Mouse (Mus musculus): ENCODE data around the gene Bglap. TPM values are rescaled to one million over a fixed set of nuclear protein-coding genes. Genes with fewer than 3 reads are reported as not detected.
A peak's percentile ranks its signal among the peaks of the same experiment; 100 is the strongest.
"Not testable (repeated sequence)": the region's sequence is repeated elsewhere in the genome, so short reads cannot be mapped to it uniquely, and the experiment has no call there.

Bglap gene
- total and polyA plus RNA-seq, 3 experiments = not detected

GRCm38 (mm10) chr3:88395742-88396141 lies 11.5 kb upstream of the Bglap start:
- Histone ChIP-seq H3K9me3 (replicated peaks; ENCODE audit: low read length) (peaks cover 2% of the 10 kb centered on the region), H3K4me3 (replicated peaks in 1 of 3; ENCODE audit: low read depth in 2 of 3, low read length in 2 of 3, poor library complexity in 1 of 3) (peak overlapping the region in 2 of 3 experiments; percentile 4 to 38), H3K4me1 (ENCODE audit: control insufficient read depth in 1 of 2, insufficient read depth in 2 of 2) (peaks cover 13 to 40% of the 10 kb centered on the region in 2 experiments), H3K4me2 (ENCODE audit: insufficient read depth, low read depth, poor library complexity, severe bottlenecking) (no peak overlapping the region), H3K27me3 (replicated peaks) (no peaks in the 10 kb centered on the region), H3K9ac (ENCODE audit: insufficient read depth, low read depth) (no peak overlapping the region), H3K27ac (ENCODE audit: insufficient read depth, low read depth) (no peak overlapping the region), H3K79me2 (replicated peaks; ENCODE audit: control insufficient read depth, extremely low read depth, insufficient read depth, poor library complexity, severe bottlenecking) (no peaks in the 10 kb centered on the region), H3K36me3 (replicated peaks in 1 of 2; ENCODE audit: control insufficient read depth in 1 of 2, insufficient read depth in 1 of 2, low read length in 1 of 2) (peaks cover 23 to 85% of the 10 kb centered on the region in 2 experiments)
- DNase-seq (ENCODE audit: extremely low read depth) = peak; percentile 27
- in situ Hi-C loops (cut with MboI; ENCODE audit: low pct_ligation_motif_present, low pct_unique_long_range_greater_than_20kb, low sequenced_read_pairs) (no loop called here), dilution Hi-C loops (cut with MboI; ENCODE audit: extremely low pct_ligation_motif_present, extremely low pct_unique_long_range_greater_than_20kb, low sequenced_read_pairs) (no loop called here)
- TF ChIP-seq ELF1 (IDR thresholded peaks at IDR 0.05; ENCODE audit: low read depth, low read length) (peak; percentile 59), SIN3A (IDR thresholded peaks at IDR 0.05; ENCODE audit: low read length) (no peak)

GRCm38 (mm10) chr3:88395288-88395687 lies 11.0 kb upstream of the Bglap start:
- peak overlapping the region in 2 of 3 experiments; percentile 4 to 38 for H3K4me3 ChIP-seq (replicated peaks in 1 of 3; ENCODE audit: low read depth in 2 of 3, low read length in 2 of 3, poor library complexity in 1 of 3)
- in situ Hi-C loops (cut with MboI; ENCODE audit: low pct_ligation_motif_present, low pct_unique_long_range_greater_than_20kb, low sequenced_read_pairs) (no loop called here), dilution Hi-C loops (cut with MboI; ENCODE audit: extremely low pct_ligation_motif_present, extremely low pct_unique_long_range_greater_than_20kb, low sequenced_read_pairs) (no loop called here)
- H3K4me1 ChIP-seq (ENCODE audit: control insufficient read depth in 1 of 2, insufficient read depth in 2 of 2) = peaks cover 13 to 40% of the 10 kb centered on the region in 2 experiments
- no peak overlapping the region for H3K4me2 ChIP-seq (ENCODE audit: insufficient read depth, low read depth, poor library complexity, severe bottlenecking)
- H3K79me2 ChIP-seq (replicated peaks; ENCODE audit: control insufficient read depth, extremely low read depth, insufficient read depth, poor library complexity, severe bottlenecking) = no peaks in the 10 kb centered on the region
- peak; percentile 65 for DNase-seq (ENCODE audit: extremely low read depth)
- no peak overlapping the region for H3K9ac ChIP-seq (ENCODE audit: insufficient read depth, low read depth)
- peaks cover 5% of the 10 kb centered on the region for H3K9me3 ChIP-seq (replicated peaks; ENCODE audit: low read length)
- no peaks in the 10 kb centered on the region for H3K27me3 ChIP-seq (replicated peaks)
- no peak overlapping the region for H3K27ac ChIP-seq (ENCODE audit: insufficient read depth, low read depth)
- peaks cover 23 to 88% of the 10 kb centered on the region in 2 experiments for H3K36me3 ChIP-seq (replicated peaks in 1 of 2; ENCODE audit: control insufficient read depth in 1 of 2, insufficient read depth in 1 of 2, low read length in 1 of 2)
- TF ChIP-seq TBP (conservative IDR thresholded peaks at IDR 0.05; ENCODE audit: low read depth, low read length) (no peak), MAFK (IDR thresholded peaks at IDR 0.05; ENCODE audit: insufficient replicate concordance, low read length) (no peak), TCF12 (IDR thresholded peaks at IDR 0.05; ENCODE audit: low read depth, low read length) (0 out of 2 replicates have a peak, but pooled peaks have one; percentile 36), MYC (IDR thresholded peaks at IDR 0.05; ENCODE audit: low read depth, low read length) (0 out of 2 replicates have a peak, but pooled peaks have one; percentile 19), BHLHE40 (IDR thresholded peaks at IDR 0.05; ENCODE audit: low read depth, low read length) (no peak; the same call in 1 of the 2 replicates), PAX5 (IDR thresholded peaks at IDR 0.05; ENCODE audit: low read length) (no peak)

DNA sequence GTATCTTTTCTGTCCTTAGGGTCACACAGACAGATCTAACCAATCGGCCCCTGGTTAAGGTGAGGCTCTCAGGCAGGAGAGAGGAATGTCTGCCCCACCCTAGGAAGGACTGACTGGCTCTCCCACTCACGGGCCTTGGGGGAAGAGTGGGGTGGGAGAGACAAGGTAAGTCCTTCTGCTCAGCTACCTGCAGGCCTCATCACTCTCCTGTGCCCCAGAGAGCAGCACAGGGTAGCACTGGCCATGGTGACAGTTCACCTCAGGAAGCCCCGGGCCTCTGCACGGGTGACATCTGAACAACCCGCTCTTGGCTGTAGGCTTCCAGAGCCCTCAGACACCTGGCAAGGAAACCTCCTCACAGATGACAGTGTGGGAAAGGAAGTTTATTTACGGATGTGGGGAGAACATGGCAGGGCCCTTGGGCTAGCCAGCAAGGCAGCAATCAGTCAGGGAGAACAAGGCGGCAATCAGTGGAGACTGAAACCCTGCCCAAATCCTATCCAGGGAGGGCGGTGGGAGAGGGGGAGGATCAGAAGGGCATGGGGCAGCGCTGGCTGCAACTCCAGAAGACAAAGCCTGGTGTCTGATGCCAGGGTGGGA lies 9.6 kb upstream of the Bglap start:
- Histone ChIP-seq H3K4me2 (ENCODE audit: insufficient read depth, low read depth, poor library complexity, severe bottlenecking) (no peak overlapping the region), H3K4me1 (ENCODE audit: control insufficient read depth in 1 of 2, insufficient read depth in 2 of 2) (peaks cover 13 to 37% of the 10 kb centered on the region in 2 experiments), H3K9me3 (replicated peaks; ENCODE audit: low read length) (peaks cover 5% of the 10 kb centered on the region), H3K9ac (ENCODE audit: insufficient read depth, low read depth) (no peak overlapping the region), H3K36me3 (replicated peaks in 1 of 2; ENCODE audit: control insufficient read depth in 1 of 2, insufficient read depth in 1 of 2, low read length in 1 of 2) (peaks cover 22 to 82% of the 10 kb centered on the region in 2 experiments), H3K4me3 (replicated peaks in 1 of 3; ENCODE audit: low read depth in 2 of 3, low read length in 2 of 3, poor library complexity in 1 of 3) (no peak overlapping the region), H3K27ac (ENCODE audit: insufficient read depth, low read depth) (no peak overlapping the region), H3K79me2 (replicated peaks; ENCODE audit: control insufficient read depth, extremely low read depth, insufficient read depth, poor library complexity, severe bottlenecking) (no peaks in the 10 kb centered on the region), H3K27me3 (replicated peaks) (no peaks in the 10 kb centered on the region)
- no peak for DNase-seq (ENCODE audit: extremely low read depth)
- TF ChIP-seq BHLHE40 (IDR thresholded peaks at IDR 0.05; ENCODE audit: low read depth, low read length) = no peak
- no peak for TF ChIP-seq ELF1 (IDR thresholded peaks at IDR 0.05; ENCODE audit: low read depth, low read length)
- no peak for TF ChIP-seq ZC3H11A (IDR thresholded peaks at IDR 0.05; ENCODE audit: low read depth, low read length)
- no peak for TF ChIP-seq ZMIZ1 (IDR thresholded peaks at IDR 0.05; ENCODE audit: low read depth, low read length)
- no peak for TF ChIP-seq ZNF384 (IDR thresholded peaks at IDR 0.05; ENCODE audit: low read depth, low read length)
- no peak for TF ChIP-seq CHD2 (IDR thresholded peaks at IDR 0.05; ENCODE audit: low read length)
- no peak for TF ChIP-seq POLR2AphosphoS2 (IDR thresholded peaks at IDR 0.05; ENCODE audit: low read depth, low read length)
- no peak for TF ChIP-seq EP300 (IDR thresholded peaks at IDR 0.05; ENCODE audit: low read length)
- TF ChIP-seq KAT2A (IDR thresholded peaks at IDR 0.05; ENCODE audit: insufficient replicate concordance, low read length) = no peak
- TF ChIP-seq CHD1 (IDR thresholded peaks at IDR 0.05; ENCODE audit: low read depth, low read length) = no peak
- no peak for TF ChIP-seq JUN (IDR thresholded peaks at IDR 0.05; ENCODE audit: insufficient read depth, low read depth, low read length)
- TF ChIP-seq MEF2A (IDR thresholded peaks at IDR 0.05; ENCODE audit: borderline replicate concordance, low read depth, low read length) = no peak
- no peak for TF ChIP-seq ZKSCAN1 (IDR thresholded peaks at IDR 0.05; ENCODE audit: borderline replicate concordance, low read depth, low read length)
- dilution Hi-C loops (cut with MboI; ENCODE audit: extremely low pct_ligation_motif_present, extremely low pct_unique_long_range_greater_than_20kb, low sequenced_read_pairs) (no loop called here), in situ Hi-C loops (cut with MboI; ENCODE audit: low pct_ligation_motif_present, low pct_unique_long_range_greater_than_20kb, low sequenced_read_pairs) (no loop called here)

DNA sequence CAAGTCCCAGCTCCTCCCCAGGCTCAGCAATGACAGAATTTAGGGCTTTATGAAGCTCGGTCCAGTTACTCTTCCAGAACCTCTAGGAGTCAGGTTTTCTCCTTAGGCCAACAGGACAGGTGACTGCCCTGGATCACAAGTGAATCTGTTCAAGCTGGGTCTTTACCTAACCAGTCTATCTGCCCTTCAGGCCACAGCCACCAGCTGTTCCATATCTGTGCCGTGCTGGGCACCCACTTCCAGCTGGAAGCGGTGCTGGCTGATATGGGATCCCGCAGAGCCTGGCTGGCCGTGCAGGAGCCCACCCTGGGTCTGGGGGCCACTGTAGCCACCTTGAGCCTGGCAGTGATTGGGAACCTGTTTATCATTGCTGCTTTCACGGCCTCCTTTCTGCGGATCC lies 1.9 kb downstream of the Bglap start:
- H3K36me3 ChIP-seq (replicated peaks in 1 of 2; ENCODE audit: control insufficient read depth in 1 of 2, insufficient read depth in 1 of 2, low read length in 1 of 2); H3K9ac ChIP-seq (ENCODE audit: insufficient read depth, low read depth); H3K79me2 ChIP-seq (replicated peaks; ENCODE audit: control insufficient read depth, extremely low read depth, insufficient read depth, poor library complexity, severe bottlenecking); H3K4me2 ChIP-seq (ENCODE audit: insufficient read depth, low read depth, poor library complexity, severe bottlenecking); DNase-seq (ENCODE audit: extremely low read depth); dilution Hi-C loops (cut with MboI; ENCODE audit: extremely low pct_ligation_motif_present, extremely low pct_unique_long_range_greater_than_20kb, low sequenced_read_pairs); H3K4me3 ChIP-seq (replicated peaks in 1 of 3; ENCODE audit: low read depth in 2 of 3, low read length in 2 of 3, poor library complexity in 1 of 3); H3K4me1 ChIP-seq (ENCODE audit: control insufficient read depth in 1 of 2, insufficient read depth in 2 of 2); H3K27me3 ChIP-seq (replicated peaks); H3K27ac ChIP-seq (ENCODE audit: insufficient read depth, low read depth); H3K9me3 ChIP-seq (replicated peaks; ENCODE audit: low read length); in situ Hi-C loops (cut with MboI; ENCODE audit: low pct_ligation_motif_present, low pct_unique_long_range_greater_than_20kb, low sequenced_read_pairs): not testable (repeated sequence)

All from CH12.LX (cell line).